Mouse (Mus musculus): ENCODE results near the gene Stard8.

GRCm38 (mm10) chrX:99050736-99051481 is 47.9 kb downstream of the Stard8 start:
- no peak for TF ChIP-seq CTCF (IDR thresholded peaks at IDR 0.05; ENCODE audit: extremely low read depth, insufficient read length, insufficient replicate concordance, low read depth, low read length)
- no peak for TF ChIP-seq POLR2A (IDR thresholded peaks at IDR 0.05; ENCODE audit: low read depth, low read length)
